Mouse (Mus musculus) C2C12 (cell line): ENCODE measurements around the gene Stip1.

Experiments
- CTCF ChIP-seq: IDR thresholded peaks from one replicate; pipeline ENCODE4 v1.5.1; 2011; ENCODE audit not compliant: control insufficient read depth, insufficient read depth, insufficient read length
- MAX ChIP-seq: IDR thresholded peaks from one replicate; pipeline ENCODE4 v1.6.1; 2011; ENCODE audit warnings: mild to moderate bottlenecking, control low read depth

DNA sequence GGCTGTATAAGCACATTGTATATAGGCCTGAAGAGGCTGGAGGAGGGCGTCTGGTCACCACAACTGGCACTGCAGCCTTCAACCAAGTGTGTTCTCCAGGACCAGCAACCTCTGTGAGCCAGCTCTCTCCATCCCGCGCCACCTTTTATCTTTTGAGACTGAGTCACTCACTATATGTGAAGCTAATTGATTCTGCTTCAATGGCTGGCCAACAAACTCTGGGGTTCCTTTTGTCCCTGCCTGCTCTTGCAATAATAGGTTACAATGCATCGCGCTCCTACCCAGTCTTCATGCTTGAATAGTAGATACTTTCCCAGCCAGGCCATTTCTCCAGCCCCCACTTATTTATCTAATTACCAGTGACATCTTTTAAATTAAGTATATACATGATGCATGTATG, 56.1 kb downstream of the Stip1 start:
- TF ChIP-seq CTCF: no peak
- TF ChIP-seq MAX: no peak
